Comparison of ENCODE assay signal across 20 mouse cellular contexts in genomic region chr2:120040991-120041390, GRCm38 (mm10). TPM values are rescaled to one million over a fixed set of nuclear protein-coding genes. Genes with fewer than 3 reads are reported as not detected.
A peak's percentile ranks its signal among the peaks of the same experiment; 100 is the strongest.
DNase-seq lines count a peak whose midpoint lies in the region; ATAC-seq and TF ChIP-seq lines count a peak whose summit lies in the region.
"Had no signal": no experiment of that assay in that cellular context is flagged by ENCODE, and none has a peak within 500 bp of the region (broad histone marks: within the 10 kb centered on the region; RNA-seq: fewer than 3 reads in every experiment).

No protein-coding gene starts in this region.

- ATAC-seq in Patski: peak; percentile 19
- ATAC-seq: CD4-positive, CD25-positive, alpha-beta regulatory T cell, adult 4 months; forebrain, embryonic 14.5 days; forebrain, embryonic 16.5 days had no signal

- TF ChIP-seq CTCF in Patski (IDR thresholded peaks at IDR 0.05): no peak

- no peaks in the 10 kb centered on the region for H3K27me3 ChIP-seq in Patski
- H3K27me3 ChIP-seq: CH12.LX; embryonic facial prominence, embryonic 13.5 days; embryonic facial prominence, embryonic 15.5 days; forebrain, embryonic 12.5 days had no signal

- DNase-seq in cerebellum, adult 18-20 months: peak; percentile 12 to 22
- no peak for DNase-seq in cerebellum, adult 9-11 months
- DNase-seq in cerebellum, postnatal 10 days: peak; percentile 34 to 48
- DNase-seq in cerebellum, postnatal 4 days (ENCODE audit: low spot score in 2 of 2): no peak
- DNase-seq in cerebellum, postnatal 25 days: peak; percentile 58 to 64
- DNase-seq in cerebellum, adult 11-12 months: no peak
- DNase-seq in Patski (ENCODE audit: low read depth, low spot score): no peak
- DNase-seq: adrenal gland, adult 2 months; adrenal gland, postnatal 10 days; adrenal gland, postnatal 25 days; B cell, adult 2 months; cerebellum, adult 8-10 months; embryo, embryonic 11 days had no signal

- POLR2A ChIA-PET in Patski (lab: Charles Lee): interaction anchor here (1.4 kb wide), 1 partner anchor 28 kb away, joined by 3 read pairs; no protein-coding TSS in a partner anchor

- in situ Hi-C loops in Patski (cut with MboI; ENCODE audit: low pct_unique_long_range_greater_than_20kb): no loop called here

- CTCF ChIA-PET in Patski (lab: Charles Lee): no interaction called here

RNA-seq across cellular contexts. Expression of gene Pla2g4b, which starts 7.8 kb away (rescaled TPM):
- 5.6 TPM for polyA plus RNA-seq in Patski (2021)

RNA-seq across cellular contexts. Expression of gene Gm28042, which starts 13.7 kb away (rescaled TPM):
- 9.5 TPM for polyA plus RNA-seq in Patski (2021)

RNA-seq across cellular contexts. Expression of gene Jmjd7, which starts 13.7 kb away (rescaled TPM):
- polyA plus RNA-seq in Patski (2021): 12.0 TPM

Comparison
In these comparisons a context has a peak if more than half of its experiments do, and no peak if none do; other contexts are left out.
1. DNase-seq: peak in cerebellum, adult 18-20 months (2 of 2), cerebellum, postnatal 10 days (2 of 2) and cerebellum, postnatal 25 days (2 of 2); none in cerebellum, adult 9-11 months (single experiment), cerebellum, postnatal 4 days (0 of 2), cerebellum, adult 11-12 months (single experiment) and Patski (single experiment).